Mouse (Mus musculus) hindbrain, embryonic 16.5 days (tissue): Measurements from ENCODE around the gene Abhd17c. TPM values are rescaled to one million over a fixed set of nuclear protein-coding genes. Genes with fewer than 3 reads are reported as not detected.
"Not testable (repeated sequence)": the region's sequence is repeated elsewhere in the genome, so short reads cannot be mapped to it uniquely, and the experiment has no call there.

Experiments
- ATAC-seq: fragments of 200-750 bp; cut with Nextera tagmentation; 2 replicates; pipeline ENCODE4 v1.8.0; 2017; ENCODE audit warnings: moderate TSS enrichment, moderate library complexity
- H3K27ac ChIP-seq: fragments of 300-500 bp; sonication (generic); 2 replicates; pipeline ENCODE4 v1.5.1; 2014; ENCODE audit warnings: low read depth, mild to moderate bottlenecking, control low read depth, low read length, moderate library complexity
- H3K27me3 ChIP-seq: fragments of 300-500 bp; sonication (generic); replicated peaks from 2 replicates; pipeline ENCODE4 v1.6.1; 2014; ENCODE audit warnings: low read length; ENCODE audit not compliant: control insufficient read depth, insufficient read depth
- H3K36me3 ChIP-seq: fragments of 300-500 bp; sonication (generic); 2 replicates; pipeline ENCODE4 v1.6.1; 2014; ENCODE audit warnings: mild to moderate bottlenecking, low read length, moderate library complexity, mixed read lengths; ENCODE audit not compliant: control insufficient read depth, insufficient read depth
- H3K4me1 ChIP-seq: fragments of 300-500 bp; sonication (generic); 2 replicates; pipeline ENCODE4 v1.6.1; 2014; ENCODE audit warnings: low read depth, low read length; ENCODE audit not compliant: control insufficient read depth, insufficient read depth
- H3K4me2 ChIP-seq: fragments of 300-500 bp; sonication (generic); 2 replicates; pipeline ENCODE4 v1.6.1; 2014; ENCODE audit warnings: mild to moderate bottlenecking, low read length, control low read depth, moderate library complexity
- H3K4me3 ChIP-seq: fragments of 300-500 bp; sonication (generic); 2 replicates; pipeline ENCODE4 v1.5.1; 2014; ENCODE audit warnings: mild to moderate bottlenecking, low read length, control low read depth, moderate library complexity
- H3K9ac ChIP-seq: fragments of 300-500 bp; sonication (generic); 2 replicates; pipeline ENCODE4 v1.6.1; 2014; ENCODE audit warnings: low read depth, mild to moderate bottlenecking, control low read depth, low read length, moderate library complexity
- H3K9me3 ChIP-seq: fragments of 300-500 bp; sonication (generic); 2 replicates; pipeline ENCODE4 v1.6.1; 2014; ENCODE audit warnings: mild to moderate bottlenecking, low read length, moderate library complexity; ENCODE audit not compliant: control insufficient read depth
- WGBS: fragments of 180-500 bp; shearing (Covaris S2); extraction: QIAGEN DNeasy Blood & Tissue Kit; methylation state at CpG from one replicate; pipeline ENCODE4 v1.1.7; 2014; 5-methylcytosine and 5-hydroxymethylcytosine counted together
- polyA plus RNA-seq: library from polyadenylated mRNA; unstranded; fragments of >200 nt; fragmentation: Nextera tagmentation; extraction: Ambion mirVana; gene quantifications from 2 replicates; pipeline ENCODE4 v1.2.1, GENCODE M21; 2015

Abhd17c gene
- polyA plus RNA-seq, 1 experiment from 2014 or later, result 10.3 TPM

- no peak for ATAC-seq
- 92% methylated on average over 4 of the region's 4 CpGs for WGBS
Measured at GRCm38 (mm10) chr7:84131736-84132135, 20.0 kb downstream of the Abhd17c start.

GRCm38 (mm10) chr7:84128661-84129060 is 23.0 kb downstream of the Abhd17c start:
- no peaks in the 10 kb centered on the region for H3K9me3 ChIP-seq
- no peaks in the 10 kb centered on the region for H3K36me3 ChIP-seq
- 69% methylated on average over 8 of the region's 8 CpGs for WGBS
- peak overlapping the region; percentile 23; the same call in 1 of the 2 replicates for H3K27ac ChIP-seq
- peaks cover 7% of the 10 kb centered on the region for H3K4me1 ChIP-seq
- H3K9ac ChIP-seq, result no peak overlapping the region
- H3K4me2 ChIP-seq, result no peak overlapping the region
- no peak; the same call in 1 of the 2 replicates for ATAC-seq
- H3K27me3 ChIP-seq, result no peaks in the 10 kb centered on the region
- H3K4me3 ChIP-seq, result no peak overlapping the region

More at GRCm38 (mm10) chr7:84131736-84132135, 20.0 kb downstream of the Abhd17c start:
- Histone ChIP-seq H3K27ac (no peak overlapping the region), H3K9me3 (no peaks in the 10 kb centered on the region), H3K27me3 (no peaks in the 10 kb centered on the region), H3K9ac (no peak overlapping the region), H3K4me2 (no peak overlapping the region), H3K4me1 (peaks cover 7% of the 10 kb centered on the region), H3K36me3 (no peaks in the 10 kb centered on the region), H3K4me3 (no peak overlapping the region)

GRCm38 (mm10) chr7:84125730-84126129 is 26.0 kb downstream of the Abhd17c start:
- H3K27me3 ChIP-seq, result no peaks in the 10 kb centered on the region
- H3K9me3 ChIP-seq, result no peaks in the 10 kb centered on the region
- no peak overlapping the region for H3K4me2 ChIP-seq
- WGBS, result 75% methylated on average over 1 of the region's 1 CpGs
- no peak overlapping the region for H3K27ac ChIP-seq
- no peak for ATAC-seq
- H3K4me1 ChIP-seq, result peaks cover 9% of the 10 kb centered on the region
- H3K9ac ChIP-seq, result no peak overlapping the region
- no peak overlapping the region for H3K4me3 ChIP-seq
- H3K36me3 ChIP-seq, result no peaks in the 10 kb centered on the region

GRCm38 (mm10) chr7:84123651-84124050 is 28.0 kb downstream of the Abhd17c start:
- not testable (repeated sequence) for H3K9me3 ChIP-seq, H3K4me3 ChIP-seq, ATAC-seq, H3K36me3 ChIP-seq, H3K9ac ChIP-seq, H3K27ac ChIP-seq, H3K27me3 ChIP-seq, H3K4me2 ChIP-seq
- WGBS, result 98% methylated on average over 3 of the region's 4 CpGs
- H3K4me1 ChIP-seq, result peaks cover 12% of the 10 kb centered on the region

- no peaks in the 10 kb centered on the region for H3K36me3 ChIP-seq
- no peaks in the 10 kb centered on the region for H3K9me3 ChIP-seq
- no peak overlapping the region for H3K4me2 ChIP-seq
- no peak for ATAC-seq
- WGBS, result 69% methylated on average over 3 of the region's 3 CpGs
- no peak overlapping the region for H3K9ac ChIP-seq
- H3K4me1 ChIP-seq, result peaks cover 9% of the 10 kb centered on the region
- no peak overlapping the region for H3K4me3 ChIP-seq
- no peak overlapping the region for H3K27ac ChIP-seq
- no peaks in the 10 kb centered on the region for H3K27me3 ChIP-seq
Measured at GRCm38 (mm10) chr7:84121778-84122177, 29.9 kb downstream of the Abhd17c start.

- H3K4me3 ChIP-seq, result no peak overlapping the region
- WGBS, result 71% methylated on average over 5 of the region's 5 CpGs
- H3K9ac ChIP-seq, result no peak overlapping the region
- H3K36me3 ChIP-seq, result no peaks in the 10 kb centered on the region
- H3K27ac ChIP-seq, result no peak overlapping the region
- peaks cover 12% of the 10 kb centered on the region for H3K4me1 ChIP-seq
- H3K9me3 ChIP-seq, result no peaks in the 10 kb centered on the region
- no peaks in the 10 kb centered on the region for H3K27me3 ChIP-seq
- no peak for ATAC-seq
- H3K4me2 ChIP-seq, result no peak overlapping the region
Measured at GRCm38 (mm10) chr7:84120142-84120760, 31.4 kb downstream of the Abhd17c start.

GRCm38 (mm10) chr7:84119216-84120105 is 32.2 kb downstream of the Abhd17c start:
- Histone ChIP-seq H3K4me3 (no peak overlapping the region), H3K27ac (0 out of 2 replicates have a peak overlapping the region, but pooled peaks have one; percentile 12), H3K27me3 (no peaks in the 10 kb centered on the region), H3K4me1 (peaks cover 16% of the 10 kb centered on the region), H3K36me3 (no peaks in the 10 kb centered on the region), H3K4me2 (no peak overlapping the region), H3K9me3 (no peaks in the 10 kb centered on the region), H3K9ac (no peak overlapping the region)
- no peak for ATAC-seq
- 40% methylated on average over 12 of the region's 12 CpGs for WGBS

GRCm38 (mm10) chr7:84117543-84118122 is 34.1 kb downstream of the Abhd17c start:
- Histone ChIP-seq H3K9me3 (no peaks in the 10 kb centered on the region), H3K9ac (no peak overlapping the region), H3K4me3 (no peak overlapping the region), H3K4me2 (no peak overlapping the region), H3K27ac (no peak overlapping the region), H3K36me3 (no peaks in the 10 kb centered on the region), H3K4me1 (peaks cover 24% of the 10 kb centered on the region), H3K27me3 (no peaks in the 10 kb centered on the region)
- WGBS, result 85% methylated on average over 6 of the region's 6 CpGs
- ATAC-seq, result no peak
